Mouse (Mus musculus): ENCODE data around the gene Hsp90aa1.

DNA sequence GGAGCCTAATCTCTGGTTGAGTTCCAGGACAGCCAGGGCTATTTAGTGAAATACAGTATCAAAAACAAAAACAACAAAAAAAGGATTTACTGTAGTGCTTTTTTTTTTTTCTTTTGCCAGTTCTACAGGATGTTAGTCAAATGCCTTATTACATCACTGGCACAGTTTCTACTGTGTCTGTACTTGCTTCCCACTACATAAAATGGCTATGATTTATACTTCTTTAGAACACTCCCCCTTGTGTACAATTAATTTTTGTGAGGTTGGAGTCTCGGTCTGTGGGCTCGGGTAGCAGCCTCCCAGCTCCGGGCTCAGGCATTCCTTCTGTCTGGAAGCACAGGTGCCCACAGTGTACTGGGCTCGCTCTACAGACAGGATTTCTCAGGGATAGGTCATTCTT is 34.1 kb upstream of the Hsp90aa1 start:
- TF ChIP-seq CTCF (IDR thresholded peaks at IDR 0.05; ENCODE audit: extremely low read depth, insufficient read depth, low read length) (no peak), POLR2A (IDR thresholded peaks at IDR 0.05; ENCODE audit: extremely low read depth, insufficient read depth, low read length) (no peak)
